Mouse (Mus musculus) heart, embryonic 11.5 days (tissue): ENCODE data around the gene Ppp4r1. TPM values are rescaled to one million over a fixed set of nuclear protein-coding genes. Genes with fewer than 3 reads are reported as not detected.

Source experiments
- ATAC-seq: fragments of 200-750 bp; cut with Nextera tagmentation; replicated peaks from 2 replicates; pipeline ENCODE4 v1.8.0; 2017; ENCODE audit warnings: moderate library complexity; ENCODE audit not compliant: insufficient number of reproducible peaks, low FRiP score, low TSS enrichment
- H3K27ac ChIP-seq: fragments of 300-500 bp; sonication (generic); 2 replicates; pipeline ENCODE4 v1.5.1; 2014; ENCODE audit warnings: mild to moderate bottlenecking, low read depth, low read length
- H3K27me3 ChIP-seq: fragments of 300-500 bp; sonication (generic); 2 replicates; pipeline ENCODE4 v1.6.1; 2014; ENCODE audit warnings: mild to moderate bottlenecking, low read length, mixed read lengths; ENCODE audit not compliant: control insufficient read depth, insufficient read depth
- H3K36me3 ChIP-seq: fragments of 300-500 bp; sonication (generic); 2 replicates; pipeline ENCODE4 v1.6.1; 2014; ENCODE audit warnings: mild to moderate bottlenecking, low read length, moderate library complexity, mixed read lengths; ENCODE audit not compliant: control insufficient read depth, insufficient read depth
- H3K4me1 ChIP-seq: fragments of 300-500 bp; sonication (generic); 2 replicates; pipeline ENCODE4 v1.6.1; 2014; ENCODE audit warnings: low read length; ENCODE audit not compliant: control insufficient read depth, insufficient read depth
- H3K4me2 ChIP-seq: fragments of 300-500 bp; sonication (generic); 2 replicates; pipeline ENCODE4 v1.6.1; 2014; ENCODE audit warnings: mild to moderate bottlenecking, moderate library complexity
- H3K4me3 ChIP-seq: fragments of 300-500 bp; sonication (generic); 2 replicates; pipeline ENCODE4 v1.5.1; 2014; ENCODE audit warnings: low read depth, low read length
- H3K9ac ChIP-seq: fragments of 300-500 bp; sonication (generic); 2 replicates; pipeline ENCODE4 v1.6.1; 2014; ENCODE audit warnings: mild to moderate bottlenecking, low read depth, low read length, moderate library complexity
- H3K9me3 ChIP-seq: fragments of 300-500 bp; sonication (generic); replicated peaks from 2 replicates; pipeline ENCODE4 v1.6.1; 2016; ENCODE audit warnings: low read length; ENCODE audit not compliant: control insufficient read depth
- WGBS: fragments of 180-500 bp; shearing (Covaris S2); extraction: QIAGEN DNeasy Blood & Tissue Kit; methylation state at CpG from one replicate; pipeline ENCODE4 v1.1.7; 2014; ENCODE audit not compliant: insufficient replicate concordance; 5-methylcytosine and 5-hydroxymethylcytosine counted together
- polyA plus RNA-seq: library from polyadenylated mRNA; unstranded; fragments of >200 nt; fragmentation: Nextera tagmentation; extraction: Ambion mirVana; gene quantifications from 2 replicates; pipeline ENCODE4 v1.2.1, GENCODE M21; 2014

Ppp4r1 gene
- polyA plus RNA-seq, 1 experiment from 2014 or later, result 31.4 TPM

DNA sequence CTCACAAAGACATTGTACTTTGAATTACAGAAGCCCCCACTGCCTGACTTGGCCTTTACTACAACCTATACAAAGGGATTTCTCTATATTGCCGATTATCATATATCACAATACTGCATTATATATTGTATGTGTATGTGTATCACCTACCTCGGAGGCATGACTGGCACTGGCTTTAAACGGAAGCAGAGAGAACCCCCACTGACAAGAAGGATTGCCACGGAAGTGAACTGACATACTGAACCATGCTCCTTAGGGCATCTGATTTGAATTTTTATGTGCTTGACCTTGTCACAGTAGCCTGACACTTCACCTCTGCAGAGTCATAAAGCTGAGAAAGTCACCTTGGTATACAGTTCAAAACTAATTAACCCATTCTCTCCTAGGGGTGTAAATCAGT lies 39.4 kb upstream of the Ppp4r1 start:
- Histone ChIP-seq H3K4me3 (no peak overlapping the region), H3K9me3 (no peaks in the 10 kb centered on the region; the same call in 1 of the 2 replicates), H3K27me3 (no peaks in the 10 kb centered on the region), H3K9ac (no peak overlapping the region), H3K4me1 (peaks cover 3% of the 10 kb centered on the region), H3K36me3 (no peaks in the 10 kb centered on the region), H3K4me2 (no peak overlapping the region), H3K27ac (no peak overlapping the region)
- WGBS, result 77% methylated on average over 4 of the region's 4 CpGs
- no peak for ATAC-seq

DNA sequence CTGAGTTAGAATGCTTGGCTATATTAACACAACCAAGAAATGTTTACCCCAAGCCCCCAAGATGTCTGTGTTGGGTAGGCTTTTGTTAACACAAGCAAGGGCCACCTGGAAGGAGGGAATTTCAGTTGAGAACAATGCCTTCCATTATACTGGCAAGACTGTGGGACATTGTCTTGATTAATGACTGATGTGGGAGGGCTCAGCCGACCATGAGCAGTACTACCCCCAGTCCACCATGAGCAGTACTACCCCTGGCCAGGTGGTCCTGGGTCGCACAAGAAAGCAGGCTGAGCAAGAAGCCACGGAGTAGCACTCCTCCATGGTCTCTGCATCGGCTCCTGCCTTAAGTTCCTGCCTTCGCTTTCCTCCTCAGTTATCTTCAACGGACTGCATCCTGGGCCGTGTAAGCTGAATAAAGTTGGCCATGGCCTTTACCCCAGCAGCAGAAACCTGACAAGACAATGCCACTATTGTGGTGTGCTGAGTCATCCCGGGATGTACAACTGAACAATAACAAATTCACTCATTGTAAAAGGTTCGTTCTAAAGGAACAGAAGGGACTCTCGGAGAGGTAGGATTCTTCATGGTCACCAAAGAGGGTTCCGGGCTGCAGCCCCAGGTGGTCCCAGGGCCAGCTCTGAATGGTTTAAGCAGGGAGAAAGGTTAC lies 38.6 kb upstream of the Ppp4r1 start:
- Histone ChIP-seq H3K27me3 (no peaks in the 10 kb centered on the region), H3K9me3 (no peaks in the 10 kb centered on the region; the same call in 1 of the 2 replicates), H3K9ac (no peak overlapping the region), H3K4me3 (no peak overlapping the region), H3K4me2 (no peak overlapping the region), H3K27ac (no peak overlapping the region), H3K4me1 (peaks cover 3% of the 10 kb centered on the region), H3K36me3 (no peaks in the 10 kb centered on the region)
- no peak for ATAC-seq
- 80% methylated on average over 11 of the region's 11 CpGs for WGBS

DNA sequence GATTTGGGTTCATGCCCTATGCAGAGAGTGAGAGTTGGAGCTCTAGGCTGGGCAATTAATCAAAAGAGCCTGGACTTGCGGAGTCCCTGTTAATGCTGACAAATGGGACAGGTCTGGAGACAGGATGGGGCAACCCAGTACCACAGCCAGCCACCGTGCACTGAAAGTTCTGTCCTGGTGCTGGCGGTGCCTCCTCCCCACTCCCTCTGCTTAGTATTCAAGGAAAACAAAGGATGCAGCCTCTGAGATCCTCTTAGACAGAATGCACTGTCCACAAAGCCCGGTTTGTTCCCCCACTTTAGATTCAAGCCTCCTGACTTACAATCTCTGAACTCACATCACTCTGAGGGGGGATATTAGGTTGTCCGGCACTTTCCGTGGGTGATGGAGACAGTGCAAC lies 36.1 kb upstream of the Ppp4r1 start:
- no peak for ATAC-seq
- Histone ChIP-seq H3K27me3 (no peaks in the 10 kb centered on the region), H3K4me2 (no peak overlapping the region), H3K27ac (no peak overlapping the region), H3K4me3 (no peak overlapping the region), H3K9me3 (no peaks in the 10 kb centered on the region; the same call in 1 of the 2 replicates), H3K4me1 (no peaks in the 10 kb centered on the region), H3K9ac (no peak overlapping the region), H3K36me3 (no peaks in the 10 kb centered on the region)
- 81% methylated on average over 6 of the region's 6 CpGs for WGBS

DNA sequence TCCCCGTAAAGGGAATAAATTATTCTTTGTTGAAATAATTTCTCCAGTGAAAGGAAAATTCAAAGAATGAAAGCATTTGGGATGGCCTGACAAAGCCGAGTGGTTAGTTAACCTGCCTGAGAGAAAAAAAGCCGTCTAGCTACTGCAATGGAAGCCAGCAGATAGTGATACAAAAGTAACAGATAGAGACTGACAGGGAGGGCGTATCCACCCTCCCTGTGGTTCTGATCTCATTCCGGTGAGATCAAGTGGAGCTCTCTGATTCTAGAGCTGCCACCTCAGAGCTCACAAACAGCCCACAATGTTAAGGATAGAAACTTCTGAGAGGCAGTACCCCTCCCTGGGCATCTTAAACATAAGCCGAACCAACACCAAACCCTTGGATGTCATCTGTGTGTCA lies 33.4 kb upstream of the Ppp4r1 start:
- no peak for ATAC-seq
- 71% methylated on average over 6 of the region's 6 CpGs for WGBS
- Histone ChIP-seq H3K4me1 (no peaks in the 10 kb centered on the region), H3K4me3 (no peak overlapping the region), H3K27me3 (no peaks in the 10 kb centered on the region), H3K36me3 (no peaks in the 10 kb centered on the region), H3K9ac (no peak overlapping the region), H3K9me3 (no peaks in the 10 kb centered on the region), H3K27ac (no peak overlapping the region), H3K4me2 (no peak overlapping the region)

DNA sequence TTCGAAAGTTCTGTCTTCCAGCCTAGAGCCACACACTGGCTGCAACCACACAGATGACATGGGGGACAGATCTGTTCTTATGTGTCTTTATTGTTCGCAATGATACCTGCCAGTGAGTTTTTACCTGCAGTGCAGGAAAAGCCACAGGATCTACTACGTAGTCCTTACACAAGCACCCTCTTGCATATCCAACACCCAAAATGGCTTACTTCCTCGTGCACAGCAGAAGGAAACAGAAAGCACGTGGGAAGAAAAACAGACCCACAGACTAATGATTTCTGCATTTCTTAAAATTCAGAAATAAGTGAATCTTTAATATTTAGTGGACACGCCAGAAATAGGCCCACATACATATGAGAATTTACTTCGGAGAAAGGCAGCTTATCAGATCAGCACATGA lies 32.6 kb upstream of the Ppp4r1 start:
- no peak for ATAC-seq
- 83% methylated on average over 7 of the region's 7 CpGs for WGBS
- H3K36me3 ChIP-seq, result no peaks in the 10 kb centered on the region

DNA sequence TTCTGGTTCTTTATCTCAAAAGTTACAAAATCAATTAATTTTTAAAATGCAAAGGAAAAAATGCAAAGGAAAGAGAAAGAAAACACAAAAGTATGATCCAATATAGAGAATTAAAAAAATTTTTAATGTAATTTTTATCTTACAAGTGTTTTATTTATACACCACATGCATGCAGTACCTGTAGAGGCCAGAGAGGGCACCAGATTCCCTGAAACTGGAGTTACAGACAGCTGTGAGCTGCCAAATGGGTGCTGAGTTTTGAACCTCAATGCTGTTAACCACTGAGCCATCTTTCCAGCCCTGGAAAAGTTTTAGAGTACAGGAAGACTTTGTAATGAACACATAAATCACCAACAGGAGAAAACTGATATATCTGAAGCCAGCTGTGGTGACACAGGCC lies 32.1 kb upstream of the Ppp4r1 start:
- H3K4me3 ChIP-seq, result no peak overlapping the region
- no peak overlapping the region for H3K9ac ChIP-seq
- no peaks in the 10 kb centered on the region for H3K36me3 ChIP-seq
- H3K27ac ChIP-seq, result no peak overlapping the region
- H3K27me3 ChIP-seq, result no peaks in the 10 kb centered on the region
- no peaks in the 10 kb centered on the region for H3K9me3 ChIP-seq
- no peaks in the 10 kb centered on the region for H3K4me1 ChIP-seq
- no peak for ATAC-seq
- no peak overlapping the region for H3K4me2 ChIP-seq

More for the DNA sequence above, 32.6 kb upstream of the Ppp4r1 start:
- H3K9ac ChIP-seq, result no peak overlapping the region
- no peak overlapping the region for H3K4me2 ChIP-seq
- H3K27me3 ChIP-seq, result no peaks in the 10 kb centered on the region
- H3K4me3 ChIP-seq, result no peak overlapping the region
- H3K9me3 ChIP-seq, result no peaks in the 10 kb centered on the region
- H3K4me1 ChIP-seq, result no peaks in the 10 kb centered on the region
- no peak overlapping the region for H3K27ac ChIP-seq

DNA sequence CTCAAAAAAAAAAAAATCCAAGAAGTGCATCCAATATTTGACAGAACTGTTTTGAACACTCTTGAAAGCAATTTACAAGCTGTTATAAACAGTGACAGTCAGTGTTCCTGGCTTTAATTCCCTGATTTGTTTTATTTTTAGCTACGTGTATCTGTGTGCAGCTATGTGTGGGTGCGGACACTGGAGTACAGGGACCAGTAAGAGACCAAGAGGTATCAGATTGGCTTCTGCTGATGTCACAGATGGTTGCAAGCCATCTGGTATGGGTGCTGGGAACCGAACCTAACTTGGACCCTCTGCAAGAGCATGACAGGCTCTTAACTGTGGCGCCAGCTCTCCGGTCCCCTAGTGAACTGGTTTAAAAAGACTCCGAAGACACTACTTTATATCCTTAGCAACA lies 29.2 kb upstream of the Ppp4r1 start:
- WGBS, result 91% methylated on average over 6 of the region's 6 CpGs
- Histone ChIP-seq H3K27me3 (no peaks in the 10 kb centered on the region), H3K9me3 (no peaks in the 10 kb centered on the region), H3K4me3 (no peak overlapping the region), H3K36me3 (no peaks in the 10 kb centered on the region), H3K27ac (no peak overlapping the region), H3K9ac (no peak overlapping the region), H3K4me2 (no peak overlapping the region), H3K4me1 (no peaks in the 10 kb centered on the region)
- no peak for ATAC-seq

DNA sequence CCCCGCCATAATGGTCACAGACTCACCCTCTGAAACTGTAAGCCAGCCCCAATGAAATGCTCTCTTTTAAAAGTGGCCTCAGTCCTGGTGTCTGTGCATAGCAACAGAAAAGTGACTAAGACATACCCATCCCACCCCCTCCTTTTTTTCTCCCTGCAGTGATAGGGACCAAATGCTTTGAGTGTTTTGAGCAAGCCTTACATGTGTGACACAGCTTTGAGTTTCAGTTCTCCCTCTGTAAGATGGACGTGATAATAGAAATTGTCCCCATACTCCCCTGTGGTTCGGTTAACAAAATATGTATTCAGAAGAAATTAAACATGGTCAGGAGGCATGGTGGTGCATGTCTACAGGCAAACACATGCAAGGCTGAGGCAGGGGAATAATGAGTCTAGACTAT lies 26.5 kb upstream of the Ppp4r1 start:
- Histone ChIP-seq H3K27me3 (no peaks in the 10 kb centered on the region), H3K4me1 (no peaks in the 10 kb centered on the region), H3K36me3 (no peaks in the 10 kb centered on the region), H3K4me2 (no peak overlapping the region), H3K27ac (no peak overlapping the region), H3K4me3 (no peak overlapping the region), H3K9me3 (no peaks in the 10 kb centered on the region), H3K9ac (no peak overlapping the region)
- no peak for ATAC-seq
- WGBS, result 91% methylated on average over 3 of the region's 3 CpGs

DNA sequence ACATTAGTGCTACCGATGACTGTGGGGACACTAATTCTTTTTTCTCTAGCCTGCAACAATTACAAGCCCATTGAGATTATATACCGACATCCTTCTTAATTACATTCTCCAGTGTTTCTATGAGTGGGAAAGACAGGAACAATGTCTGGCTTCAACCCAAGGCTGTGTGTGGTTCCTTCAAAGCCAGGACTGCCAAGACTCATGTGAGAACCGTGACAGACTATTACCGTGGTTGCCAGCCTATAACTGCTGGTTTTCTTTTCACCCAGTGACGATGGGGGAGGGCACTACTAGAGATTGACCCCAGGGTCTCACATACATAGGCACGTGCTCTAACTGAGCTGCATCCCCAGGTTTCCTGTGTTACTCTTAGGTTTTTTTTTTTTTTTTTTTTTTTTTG lies 25.2 kb upstream of the Ppp4r1 start:
- ATAC-seq, result no peak

More for the DNA sequence above, 25.2 kb upstream of the Ppp4r1 start:
- H3K4me2 ChIP-seq, result no peak overlapping the region
- no peaks in the 10 kb centered on the region for H3K27me3 ChIP-seq
- H3K9ac ChIP-seq, result no peak overlapping the region
- no peak overlapping the region for H3K4me3 ChIP-seq
- no peaks in the 10 kb centered on the region for H3K4me1 ChIP-seq
- WGBS, result 83% methylated on average over 6 of the region's 6 CpGs
- H3K27ac ChIP-seq, result no peak overlapping the region
- H3K36me3 ChIP-seq, result no peaks in the 10 kb centered on the region
- H3K9me3 ChIP-seq, result no peaks in the 10 kb centered on the region
